Mouse (Mus musculus): ENCODE results near the gene Rufy3.

Rufy3 gene

DNA sequence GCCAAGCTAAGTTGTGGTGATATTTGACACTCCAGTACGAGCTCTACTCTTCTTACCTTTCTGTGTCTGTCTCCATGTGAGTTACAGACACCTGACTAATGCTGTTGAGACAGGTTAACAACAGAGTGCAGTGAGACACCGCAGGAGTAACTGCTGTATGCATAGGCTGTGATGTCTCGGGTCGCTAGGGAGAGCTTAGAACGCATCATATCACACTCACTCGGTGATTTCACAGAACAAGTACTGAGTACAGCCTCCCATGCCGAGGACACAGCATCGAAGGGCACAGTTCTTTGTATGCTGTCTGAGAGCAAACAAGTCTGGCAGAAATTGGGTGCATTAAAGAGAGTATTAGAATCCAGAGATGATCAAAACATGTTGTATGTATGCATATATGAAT, 65.1 kb downstream of the Rufy3 start:
- no peak for DNase-seq

DNA sequence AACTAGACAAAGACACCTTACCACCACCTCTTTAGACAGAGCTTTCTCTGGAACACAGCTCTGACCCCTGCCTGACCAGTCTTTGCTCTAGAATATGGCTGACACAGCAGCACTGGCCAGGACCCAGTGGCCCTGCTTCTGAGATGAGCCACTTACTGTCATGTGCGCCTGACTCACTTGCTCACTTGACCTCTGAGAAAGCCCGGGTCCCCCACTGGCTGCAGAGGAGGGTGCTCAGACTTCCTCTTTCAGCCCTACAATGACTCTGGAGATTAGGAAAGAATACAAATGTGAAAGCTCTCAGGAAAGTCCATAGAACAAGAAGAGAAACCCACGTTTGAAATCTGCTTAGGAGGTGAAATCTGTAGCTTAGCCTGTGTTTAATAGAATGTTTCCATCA, 66.0 kb downstream of the Rufy3 start:
- DNase-seq = no peak

DNA sequence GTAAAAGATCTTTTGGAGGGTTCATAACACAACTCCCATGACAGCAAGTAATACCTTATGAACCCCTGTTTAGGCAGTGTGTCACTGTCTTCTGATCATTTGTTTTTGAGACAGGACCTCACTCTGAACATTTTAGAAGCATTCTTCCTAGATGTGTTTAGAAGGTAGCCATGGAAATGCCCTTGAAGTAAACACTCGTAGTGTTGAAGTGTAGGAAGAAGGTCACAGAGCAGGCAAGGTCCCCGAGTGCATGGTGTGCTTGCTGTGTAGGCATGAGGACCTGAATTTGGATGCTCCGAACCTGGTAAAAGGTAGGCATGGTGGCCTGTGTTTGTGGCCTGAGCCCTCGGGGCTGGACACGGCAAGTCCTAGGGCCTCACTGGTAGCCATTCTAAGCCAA, 66.7 kb downstream of the Rufy3 start:
- no peak for DNase-seq

DNA sequence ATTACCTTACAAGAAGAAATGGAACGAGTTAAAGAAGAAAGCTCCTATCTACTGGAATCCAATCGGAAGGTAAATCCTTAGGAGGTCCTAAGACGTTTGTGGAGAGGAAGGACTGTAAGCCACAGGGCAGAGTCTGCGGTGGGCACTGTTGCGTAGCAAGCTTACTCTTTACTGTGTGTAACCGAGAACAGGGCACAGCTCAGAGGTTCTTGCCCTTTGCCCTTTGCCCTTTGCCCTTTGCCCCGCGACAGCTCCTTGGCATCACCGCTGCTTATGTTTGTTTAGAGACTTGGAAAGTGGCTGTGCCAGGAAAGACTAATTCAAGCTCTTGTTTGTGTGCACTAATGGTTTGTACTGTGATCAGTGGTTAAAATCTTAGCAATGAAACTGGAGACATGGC, 67.6 kb downstream of the Rufy3 start:
- DNase-seq = no peak

DNA sequence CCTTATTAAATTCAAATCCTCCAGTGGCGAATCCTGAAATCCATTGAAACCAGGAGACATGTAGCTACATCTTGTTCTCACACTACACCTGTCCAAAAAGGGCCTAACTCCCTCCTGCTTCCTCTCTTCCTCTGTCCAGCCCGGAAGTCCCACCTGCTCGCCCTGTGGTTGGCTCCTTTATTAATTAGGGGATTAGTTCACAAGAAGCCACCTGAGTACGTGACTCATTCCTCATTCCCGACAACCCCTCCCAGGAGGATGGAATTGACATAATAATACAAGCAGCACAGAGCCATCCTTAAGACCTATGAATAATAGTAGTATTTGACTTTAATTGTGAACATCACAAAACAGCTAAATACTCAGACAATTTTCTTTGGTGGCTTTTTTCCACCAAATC, 69.2 kb downstream of the Rufy3 start:
- DNase-seq = no peak

DNA sequence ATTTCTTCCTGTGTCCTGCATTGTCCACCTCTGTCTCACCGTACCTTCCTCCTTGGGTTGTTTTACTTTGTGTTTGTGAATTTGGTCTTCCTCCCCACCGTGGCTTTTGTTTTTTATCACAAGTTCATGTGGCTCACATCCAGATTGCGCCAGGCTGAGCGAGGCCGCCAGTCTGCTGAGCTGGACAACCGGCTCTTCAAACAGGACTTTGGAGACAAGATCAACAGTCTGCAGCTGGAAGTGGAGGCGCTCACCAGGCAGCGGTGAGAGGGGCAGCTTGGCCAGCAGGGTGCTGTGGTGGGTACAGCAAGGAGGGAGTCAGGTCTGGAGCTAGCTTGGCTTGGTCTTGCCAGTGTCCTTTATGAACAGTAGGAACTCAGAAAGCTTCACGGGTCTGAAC, 77.9 kb downstream of the Rufy3 start:
- no peak for DNase-seq

DNA sequence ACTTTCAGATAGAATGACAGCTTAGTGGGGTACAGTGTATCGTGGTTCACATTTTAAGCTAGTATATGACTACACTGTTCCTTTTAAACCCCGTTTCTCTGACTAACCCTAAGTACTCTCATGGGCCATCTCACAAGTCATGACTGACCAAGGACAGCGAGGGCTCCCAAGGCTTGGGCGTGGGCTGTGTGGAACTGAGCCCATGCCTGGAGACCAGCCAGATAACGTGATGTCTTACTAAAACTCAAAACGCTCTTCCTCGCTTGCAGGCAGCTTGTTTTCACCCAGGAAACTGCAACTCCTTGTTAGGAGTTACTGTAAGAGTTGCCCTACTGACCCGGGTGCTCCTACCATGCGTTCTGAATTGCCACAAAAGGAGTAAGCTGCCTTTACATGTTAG, 78.7 kb downstream of the Rufy3 start:
- no peak for DNase-seq

DNA sequence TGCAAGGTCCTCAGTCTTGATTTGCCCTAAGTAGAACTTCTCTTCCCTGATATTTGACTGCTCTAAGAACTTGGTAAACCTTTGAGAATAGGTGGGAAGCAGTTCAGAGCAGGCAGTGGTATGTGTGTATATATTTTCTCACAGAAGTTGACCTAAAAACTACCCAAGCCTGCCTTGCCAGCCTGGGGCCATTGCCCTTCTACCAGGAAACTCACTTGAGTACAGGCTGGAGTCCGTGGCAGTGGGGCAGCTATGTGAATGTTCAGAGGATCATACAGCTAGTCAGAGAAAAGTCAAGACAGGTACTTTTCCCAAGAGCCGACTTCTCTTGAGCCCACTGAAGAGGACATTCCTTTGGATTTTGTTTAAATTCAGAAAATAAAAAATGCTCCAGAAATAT, 80.1 kb downstream of the Rufy3 start:
- DNase-seq = no peak

DNA sequence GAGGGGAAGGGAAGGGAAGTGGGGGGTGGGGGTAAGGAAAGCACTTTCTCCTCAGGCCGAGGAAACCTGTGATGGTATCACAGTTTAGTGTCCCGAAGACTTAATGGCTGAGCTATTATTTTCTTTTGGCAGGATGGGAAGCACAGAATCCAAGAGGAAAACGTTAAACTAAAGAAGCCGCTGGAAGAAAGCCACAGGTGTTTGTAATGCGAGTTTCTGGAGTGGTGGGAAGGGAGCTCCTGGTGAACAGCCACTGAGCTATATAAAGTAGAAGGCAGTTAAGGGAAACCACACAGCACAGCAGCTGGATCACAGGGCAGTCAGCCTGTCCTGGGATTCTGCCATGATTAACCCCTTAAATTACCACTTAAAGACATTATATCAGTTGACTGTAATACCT, 80.6 kb downstream of the Rufy3 start:
- DNase-seq = no peak

DNA sequence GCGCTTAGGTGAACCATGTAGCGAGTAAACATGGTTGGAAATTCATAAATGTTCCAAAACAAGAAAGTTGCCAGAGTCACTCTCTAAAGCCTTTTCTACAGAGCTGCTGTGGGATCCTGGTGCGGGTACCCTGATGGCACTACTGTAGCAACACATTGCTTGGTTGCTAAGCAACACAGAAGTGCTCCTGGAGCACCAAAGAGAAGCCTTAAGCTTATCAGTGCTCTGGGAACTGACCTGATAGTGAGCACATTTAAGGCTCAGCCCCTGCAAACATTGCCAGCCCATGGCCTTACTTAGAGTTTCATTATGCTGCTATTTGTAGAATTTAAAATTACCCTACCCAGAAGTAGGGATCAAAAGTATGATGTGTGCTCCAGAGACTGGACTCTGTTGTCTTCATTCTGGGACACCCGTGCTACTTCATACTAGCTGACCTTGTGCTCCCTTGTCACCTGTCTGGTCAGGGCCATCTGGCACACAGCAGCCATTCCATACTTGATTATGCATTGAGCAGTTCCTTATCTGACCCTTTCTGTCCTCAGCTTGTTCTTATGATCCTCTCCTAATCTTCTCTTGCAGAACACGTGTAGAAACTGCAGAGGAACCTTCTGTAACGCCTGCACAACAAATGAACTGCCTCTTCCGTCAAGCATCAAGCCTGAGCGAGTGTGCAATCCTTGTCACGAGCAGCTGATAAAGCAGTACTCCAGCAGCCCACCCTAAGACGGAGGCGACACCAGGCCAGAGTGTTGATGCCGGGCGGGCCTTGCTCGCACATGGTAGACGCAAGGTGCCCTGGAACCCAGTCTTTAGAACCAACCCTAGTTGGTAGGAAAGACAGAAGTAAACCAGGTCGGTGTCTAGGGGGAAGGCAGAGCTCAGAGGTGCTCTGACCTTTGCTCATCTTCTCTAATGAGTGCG, 84.7 kb downstream of the Rufy3 start:
- no peak for DNase-seq

DNA sequence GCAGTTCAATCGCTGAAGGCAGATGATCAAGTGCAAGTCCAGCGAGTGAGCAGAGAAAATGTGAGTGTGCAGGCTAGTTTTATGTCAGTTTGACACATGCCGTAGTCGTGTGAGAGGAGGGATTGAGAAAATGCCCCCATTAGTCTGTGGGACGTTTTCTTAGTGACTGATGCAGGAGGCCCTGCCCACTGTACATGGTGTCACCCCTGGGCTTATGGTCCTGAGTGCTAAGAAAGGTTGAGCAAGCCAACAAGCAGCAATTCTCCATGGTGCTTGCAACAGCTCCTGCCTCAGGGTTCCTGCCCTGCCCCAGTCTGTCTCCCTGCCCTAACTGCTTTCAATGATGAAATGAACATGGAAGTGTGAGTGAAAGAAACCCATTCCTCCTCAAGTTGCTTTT, 87.7 kb downstream of the Rufy3 start:
- no peak for DNase-seq

DNA sequence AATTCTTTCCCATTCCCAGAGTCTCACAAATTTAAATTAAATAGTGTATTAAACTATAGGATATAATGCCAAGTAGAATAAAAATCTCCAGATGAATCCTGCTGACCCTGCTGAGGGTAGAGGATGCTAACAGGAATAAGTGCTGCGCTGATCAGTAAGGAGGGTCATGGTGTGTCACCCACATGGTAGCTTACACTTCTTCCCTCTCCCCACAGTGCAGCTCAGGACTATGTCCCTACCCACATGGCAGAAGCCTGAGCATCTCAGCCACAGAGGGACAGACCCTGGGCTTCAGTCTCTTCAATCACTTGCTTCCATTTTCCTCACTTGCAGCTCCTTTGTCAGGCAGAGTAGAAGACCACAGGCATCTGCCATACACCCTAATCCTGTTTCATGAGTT, 93.0 kb downstream of the Rufy3 start:
- DNase-seq = no peak

DNA sequence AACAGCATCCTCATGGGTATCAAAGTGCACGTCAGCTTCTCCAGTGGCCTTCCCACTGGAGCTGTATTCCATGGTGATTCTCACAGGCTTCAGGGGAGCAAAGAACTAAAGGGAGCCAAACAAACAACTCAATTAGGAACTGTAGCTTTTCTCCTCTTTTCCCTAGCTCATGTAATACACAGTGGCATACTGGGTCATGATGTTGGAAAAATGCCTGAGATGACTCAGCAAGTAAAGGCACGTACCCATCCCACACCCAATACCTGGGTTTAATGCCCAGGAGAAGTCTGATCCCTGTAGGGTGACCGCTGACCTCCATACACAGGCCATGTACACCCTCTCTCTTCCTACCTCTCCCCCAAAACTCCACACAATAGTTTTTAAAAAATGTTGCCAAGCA, 98.3 kb downstream of the Rufy3 start:
- no peak for DNase-seq

DNA sequence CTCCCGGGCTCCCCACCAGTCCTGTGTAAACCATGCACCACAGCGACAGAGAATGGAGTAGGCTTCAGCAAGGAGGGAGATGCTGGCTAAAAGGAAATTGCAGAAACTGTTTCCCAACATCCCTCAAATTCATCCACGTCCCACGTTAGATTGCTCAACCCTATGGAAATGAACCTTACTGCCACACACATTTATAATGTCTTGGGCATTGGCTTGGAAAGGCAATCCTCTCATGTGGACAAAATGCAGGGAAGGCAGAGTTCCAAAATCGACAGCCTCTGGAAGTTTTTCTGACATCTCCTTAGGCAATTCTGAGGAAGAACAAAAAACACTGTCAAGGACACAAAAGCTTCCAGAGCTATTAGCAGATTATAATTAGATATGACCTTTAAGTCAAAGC, 99.0 kb downstream of the Rufy3 start:
- DNase-seq = no peak

DNA sequence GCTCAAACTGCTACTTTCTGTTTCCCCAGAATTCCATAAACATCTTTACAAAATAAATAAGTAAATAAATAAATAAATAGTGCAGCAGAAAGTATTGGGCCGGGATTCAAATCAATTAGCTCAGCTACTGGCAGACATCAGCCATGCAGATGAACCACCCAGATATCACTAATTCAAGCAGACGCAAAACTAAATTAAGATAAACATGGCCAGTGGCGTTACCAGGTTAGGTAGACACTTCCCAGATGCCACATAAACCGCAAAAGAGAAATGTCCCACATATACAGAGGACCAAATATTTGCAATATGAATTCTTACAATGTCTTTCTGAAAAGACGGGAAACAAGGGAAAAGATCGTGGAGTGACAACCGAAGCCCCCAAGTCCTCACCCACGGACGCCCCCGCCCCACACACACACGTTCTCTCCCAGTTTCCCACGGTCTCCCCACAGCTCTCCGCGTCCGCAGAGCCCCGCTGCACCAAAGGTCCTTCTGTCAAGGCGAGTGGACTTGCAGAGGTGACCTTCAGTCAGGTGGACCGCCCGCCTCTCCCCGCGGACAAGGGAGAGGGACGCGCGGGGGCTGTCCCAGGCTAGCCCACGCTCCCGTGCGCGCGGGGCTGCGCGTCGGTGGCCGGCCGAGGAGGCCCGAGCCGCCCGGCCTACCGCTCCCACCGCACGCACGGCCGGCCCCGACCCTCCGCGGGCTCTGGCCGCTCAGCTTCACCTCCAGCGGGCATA, 110.0 kb downstream of the Rufy3 start:
- peak; percentile 10 to 20 for DNase-seq

DNA sequence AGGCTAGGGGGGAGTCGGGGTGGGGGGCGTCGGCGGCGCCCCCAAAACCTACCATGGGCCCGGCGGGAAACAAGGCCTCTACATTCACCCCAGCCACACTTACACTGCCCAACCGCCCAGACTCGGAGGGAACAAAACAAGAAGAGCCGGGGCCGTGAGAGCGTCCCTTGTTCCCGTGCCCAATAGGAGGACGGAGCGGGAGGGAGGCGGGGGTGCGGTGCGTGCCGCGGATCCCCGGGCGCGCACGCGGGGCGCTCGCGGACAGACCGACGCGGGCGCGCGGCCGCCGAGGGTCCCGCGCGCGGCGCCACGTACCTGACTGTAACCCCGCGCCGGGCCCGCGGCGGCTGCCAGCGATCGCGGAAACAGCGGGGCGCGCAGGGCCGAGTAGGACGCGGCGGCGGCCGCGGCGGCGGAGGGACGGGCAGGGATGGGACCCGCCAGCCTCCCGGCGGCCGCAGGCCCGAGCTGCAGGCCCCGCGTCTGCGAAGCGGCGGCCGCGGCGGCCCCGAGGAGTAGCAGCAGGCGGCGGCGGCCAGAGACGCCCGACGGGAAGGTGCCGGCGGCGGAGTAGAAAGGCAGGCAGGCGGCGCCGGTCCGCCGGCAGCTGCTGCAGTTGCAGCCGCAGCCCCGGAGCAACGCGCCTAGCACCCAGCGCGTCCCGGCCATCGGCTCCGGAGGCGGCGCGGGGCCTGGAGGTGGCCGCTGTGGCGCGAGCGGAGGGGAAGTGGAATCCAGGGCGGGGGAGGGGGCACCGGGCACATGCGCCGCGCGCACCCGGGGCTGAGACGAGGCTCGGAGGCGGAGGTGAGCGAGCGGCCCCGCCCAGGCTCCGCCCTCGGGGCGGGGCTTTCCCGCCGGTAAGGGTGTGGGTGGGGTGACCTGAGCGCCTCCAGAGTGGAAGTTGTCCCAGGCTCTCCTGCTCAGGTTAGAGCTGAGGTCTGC, 110.9 kb downstream of the Rufy3 start, which contains the start of gene Grsf1:
TSS of gene Grsf1 (minus strand) at position 729 of the 945 bp plus-strand sequence.
- DNase-seq = peak; percentile 86 to 87

DNA sequence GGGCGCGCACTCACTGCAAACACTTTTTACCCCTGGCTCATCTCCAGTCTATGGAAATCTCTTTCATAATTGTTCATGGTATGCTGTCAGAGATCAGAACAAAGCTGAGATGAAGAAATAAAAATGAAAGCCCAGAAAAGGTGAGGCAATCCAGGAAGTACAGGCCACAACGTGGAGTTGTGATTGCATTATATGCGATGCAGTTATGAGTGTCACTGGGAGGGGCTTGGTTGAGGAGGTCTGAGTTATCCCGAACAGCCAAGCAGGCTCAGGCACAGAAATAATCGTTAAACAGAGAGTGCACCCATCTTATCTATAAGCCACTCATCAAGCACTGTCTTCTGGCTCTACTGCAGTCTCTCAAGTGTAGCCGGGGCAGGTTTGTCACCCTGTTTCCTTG, 114.1 kb downstream of the Rufy3 start:
- DNase-seq = no peak

DNA sequence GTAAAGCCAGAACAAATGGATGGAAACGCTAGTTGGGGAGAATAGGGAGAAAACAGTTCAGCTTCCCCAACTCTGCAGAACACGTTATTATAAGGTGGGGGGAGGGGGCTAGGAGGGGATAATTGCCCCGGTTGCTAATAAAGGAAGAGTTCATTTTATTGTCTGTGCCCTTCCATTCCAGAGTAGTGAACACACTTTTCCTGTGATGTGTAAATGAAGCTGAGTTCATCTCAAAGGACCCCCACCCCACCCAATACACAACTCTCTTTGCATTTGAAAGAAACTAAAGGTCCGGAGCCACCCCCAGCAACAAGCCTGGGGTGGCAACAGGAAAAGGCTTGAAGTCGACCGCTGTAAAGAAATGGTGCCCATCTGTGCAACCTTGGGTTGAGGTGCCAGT, 114.5 kb downstream of the Rufy3 start:
- no peak for DNase-seq

DNA sequence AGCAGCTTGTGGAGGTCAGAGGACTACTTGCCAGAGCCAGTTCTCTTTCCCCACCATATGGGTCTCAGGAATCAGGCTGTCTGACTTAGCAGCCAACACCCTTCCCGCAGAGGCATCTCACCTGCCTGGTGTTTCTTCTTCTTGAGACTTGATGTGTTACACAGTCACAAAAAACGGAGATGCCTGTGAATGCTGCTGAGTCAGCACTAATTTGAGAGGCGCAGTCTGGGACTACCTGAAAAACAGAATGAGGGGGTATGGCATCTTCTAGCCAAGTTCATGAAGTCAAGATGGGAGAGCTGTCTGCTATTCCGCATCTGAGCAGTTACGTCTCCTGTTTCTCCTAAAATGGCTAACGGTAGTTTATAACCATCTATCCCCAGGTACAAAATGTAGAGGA, 115.7 kb downstream of the Rufy3 start:
- DNase-seq = no peak

DNA sequence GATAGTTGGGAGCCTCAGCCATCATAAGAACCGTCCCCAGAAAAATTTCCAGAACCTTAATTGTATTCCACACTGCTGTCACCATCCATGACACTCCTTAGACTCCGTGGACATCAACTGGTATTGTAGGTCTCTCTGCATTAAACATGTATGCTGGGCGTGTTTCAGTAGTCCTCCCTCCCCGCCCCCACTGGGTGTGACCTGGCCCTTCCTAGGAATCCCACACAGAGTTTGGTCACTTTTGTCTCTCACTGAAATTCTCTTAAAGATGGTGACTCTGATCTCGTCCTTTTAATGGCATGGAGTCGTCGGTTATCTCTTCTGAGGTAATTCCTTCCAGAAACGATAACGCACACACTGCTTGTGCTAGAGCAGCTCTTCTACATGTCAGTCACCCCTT, 118.9 kb downstream of the Rufy3 start:
- DNase-seq = no peak

DNA sequence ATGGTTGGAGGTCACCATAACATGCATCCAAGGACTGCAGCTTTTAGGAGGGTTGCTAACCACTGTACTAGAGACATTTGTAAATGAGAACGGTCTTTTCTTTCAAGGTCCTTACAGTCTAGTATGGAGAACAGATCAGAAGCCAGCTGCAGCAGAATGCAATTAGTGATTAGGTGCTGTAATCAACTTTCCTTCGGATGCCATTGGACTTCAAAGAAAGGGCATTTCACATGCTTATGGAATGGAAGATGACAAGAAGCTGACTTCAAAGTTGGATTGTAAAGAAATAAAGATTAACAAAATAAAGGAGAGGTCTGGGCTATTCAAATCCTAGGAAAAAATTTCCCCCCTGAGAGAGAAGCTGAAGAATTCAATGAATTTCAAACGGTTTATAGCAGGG, 119.4 kb downstream of the Rufy3 start:
- no peak for DNase-seq

DNA sequence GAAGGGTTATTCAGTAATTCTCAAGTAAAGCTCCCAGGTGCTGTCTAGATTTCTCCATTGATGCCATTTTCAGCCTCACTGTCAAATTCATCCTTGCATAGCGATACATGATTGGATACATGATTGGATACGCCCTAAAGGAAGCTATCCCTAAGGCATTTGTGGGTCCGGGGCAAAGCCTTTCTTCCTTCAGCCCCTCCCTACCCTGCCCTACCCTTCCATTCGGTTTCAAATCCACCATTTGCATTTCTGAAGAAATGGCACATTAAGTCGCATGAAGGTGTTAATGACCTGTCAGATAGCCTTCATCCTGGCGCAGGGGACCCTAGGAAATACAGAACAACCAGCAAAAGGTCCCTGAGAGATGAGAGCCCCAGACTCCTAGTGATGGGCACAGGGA, 120.5 kb downstream of the Rufy3 start:
- DNase-seq = no peak

DNA sequence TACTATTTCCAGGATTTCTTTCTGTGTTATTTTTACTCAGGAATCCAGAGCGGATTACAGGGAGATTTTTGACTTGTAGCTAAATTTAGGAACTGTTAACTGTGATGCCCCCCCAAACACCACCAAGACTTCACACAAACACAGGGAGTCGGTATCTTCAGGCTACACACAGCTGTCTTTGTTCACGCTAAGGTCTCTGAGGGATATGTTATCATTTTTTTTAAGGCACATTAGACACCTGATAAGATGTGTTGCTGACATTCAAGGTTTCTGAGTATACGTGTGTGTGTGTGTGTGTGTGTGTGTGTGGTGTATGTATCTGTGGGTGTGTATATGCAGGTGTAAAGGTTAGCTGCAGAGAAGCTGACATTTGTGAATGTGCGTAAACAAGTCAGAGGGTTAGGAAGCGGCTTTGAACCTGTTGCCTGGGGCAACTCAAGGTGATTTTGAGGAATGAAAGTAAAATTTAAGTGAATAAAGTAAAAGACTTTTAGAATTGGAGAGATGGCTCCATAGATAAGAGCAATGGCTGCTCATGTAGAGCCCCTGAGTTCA, 121.0 kb downstream of the Rufy3 start:
- no peak for DNase-seq
